In the genomic region with DNA sequence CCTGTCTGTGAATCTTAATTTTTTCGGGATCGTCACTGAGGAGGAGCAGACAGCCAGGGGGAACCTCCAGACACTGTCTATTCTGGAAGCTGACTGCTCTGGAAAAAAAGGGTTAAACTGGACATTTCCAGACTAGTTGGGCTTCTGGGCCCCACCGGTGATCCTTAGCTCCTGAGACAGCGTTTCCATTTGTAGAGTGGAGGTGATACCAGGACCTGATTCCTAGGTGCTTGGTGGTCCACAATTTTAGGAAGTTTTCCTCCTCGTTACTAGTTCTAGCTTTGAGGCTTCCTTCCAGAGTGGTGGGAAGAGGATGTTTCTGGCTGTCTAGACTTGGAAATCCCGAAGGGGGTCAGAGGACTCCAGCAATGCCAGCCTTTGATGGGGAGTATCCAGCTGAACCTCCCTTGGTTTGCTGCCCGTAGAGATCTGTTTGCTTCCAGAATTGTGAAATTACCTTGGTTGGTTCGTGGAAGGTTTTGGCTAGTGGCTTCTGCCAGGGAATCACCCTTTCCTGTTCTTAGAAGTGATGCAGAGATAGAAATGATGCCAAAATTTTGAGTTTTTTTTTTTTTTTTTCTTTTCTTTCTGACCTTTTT, we compare ENCODE assay signal across 9 mouse cellular contexts. TPM values are rescaled to one million over a fixed set of nuclear protein-coding genes. Genes with fewer than 3 reads are reported as not detected.
DNase-seq lines count a peak whose midpoint lies in the region; ATAC-seq and TF ChIP-seq lines count a peak whose summit lies in the region.
"Had no signal": no experiment of that assay in that cellular context is flagged by ENCODE, and none has a peak within 500 bp of the region (broad histone marks: within the 10 kb centered on the region; RNA-seq: fewer than 3 reads in every experiment).

No protein-coding gene starts in this region.

- TF ChIP-seq CTCF in G1E (IDR thresholded peaks at IDR 0.05; ENCODE audit: low read depth, low read length), result no peak

- H3K27me3 ChIP-seq in heart, embryonic 13.5 days (replicated peaks), result 0 out of 2 replicates have a peak, but pooled peaks cover 7% of the 10 kb centered on the region
- no peaks in the 10 kb centered on the region for H3K27me3 ChIP-seq in G1E (ENCODE audit: insufficient read depth, low read length)
- no peaks in the 10 kb centered on the region for H3K27me3 ChIP-seq in heart, embryonic 16.5 days (ENCODE audit: control insufficient read depth, insufficient read depth, low read length)
- no peaks in the 10 kb centered on the region for H3K27me3 ChIP-seq in midbrain, embryonic 10.5 days (ENCODE audit: low read depth, poor library complexity, severe bottlenecking)

- peaks cover 47% of the 10 kb centered on the region for H3K4me1 ChIP-seq in heart, embryonic 13.5 days
- peaks cover 61% of the 10 kb centered on the region for H3K4me1 ChIP-seq in G1E (ENCODE audit: insufficient read depth, low read depth, low read length)
- peaks cover 30% of the 10 kb centered on the region for H3K4me1 ChIP-seq in heart, embryonic 16.5 days (ENCODE audit: control insufficient read depth, insufficient read depth, low read length)
- H3K4me1 ChIP-seq in midbrain, embryonic 10.5 days, result peaks cover 34% of the 10 kb centered on the region

- H3K4me2 ChIP-seq in heart, embryonic 13.5 days, result peak overlapping the region; percentile 85
- peak overlapping the region; percentile 79 for H3K4me2 ChIP-seq in heart, embryonic 16.5 days (ENCODE audit: low read depth, low read length)

- DNase-seq in heart, adult 9 months (ENCODE audit: low spot score in 2 of 2), result no peak
- DNase-seq in G1E (ENCODE audit: low spot score), result no peak
- DNase-seq in midbrain, embryonic 10.5 days (ENCODE audit: low spot score), result no peak
- DNase-seq in right cerebral cortex, postnatal 10 days (ENCODE audit: low spot score in 2 of 2), result no peak

- peak overlapping the region; percentile 87 for H3K4me3 ChIP-seq in heart, embryonic 13.5 days
- peak overlapping the region; percentile 100 for H3K4me3 ChIP-seq in G1E (ENCODE audit: low read depth, low read length)
- H3K4me3 ChIP-seq in heart, embryonic 16.5 days (ENCODE audit: low read length), result peak overlapping the region; percentile 91
- H3K4me3 ChIP-seq in midbrain, embryonic 10.5 days, result peak overlapping the region; percentile 95

- H3K9ac ChIP-seq in heart, embryonic 13.5 days, result peak overlapping the region; percentile 98
- H3K9ac ChIP-seq in heart, embryonic 16.5 days (ENCODE audit: low read length), result peak overlapping the region; percentile 97

- no peak for ATAC-seq in heart, embryonic 13.5 days (ENCODE audit: extremely low read depth, insufficient number of reproducible peaks, low FRiP score, low TSS enrichment)
- ATAC-seq in G1E (ENCODE audit: extremely low read depth, insufficient number of reproducible peaks, low FRiP score, poor library complexity, severe bottlenecking), result no peak
- ATAC-seq in heart, embryonic 16.5 days (replicated peaks; ENCODE audit: extremely low read depth, insufficient read depth, low FRiP score), result no peak
- ATAC-seq in erythroid progenitor cell, adult 5-6 weeks (replicated peaks; ENCODE audit: low FRiP score, poor library complexity, severe bottlenecking), result no peak
- ATAC-seq in activated CD4-positive, CD25-positive, alpha-beta regulatory T cell, adult 4 months, result no peak

- peak overlapping the region; percentile 85 for H3K27ac ChIP-seq in heart, embryonic 13.5 days (replicated peaks)
- H3K27ac ChIP-seq in heart, embryonic 16.5 days (ENCODE audit: low read length), result peak overlapping the region; percentile 87
- peak overlapping the region; percentile 96 for H3K27ac ChIP-seq in midbrain, embryonic 10.5 days (replicated peaks)

- H3K36me3 ChIP-seq in heart, embryonic 13.5 days, result peaks cover 3% of the 10 kb centered on the region; the same call in 1 of the 2 replicates
- peaks cover 37% of the 10 kb centered on the region for H3K36me3 ChIP-seq in G1E (replicated peaks)
- no peaks in the 10 kb centered on the region for H3K36me3 ChIP-seq in heart, embryonic 16.5 days (ENCODE audit: control insufficient read depth, insufficient read depth)
- H3K36me3 ChIP-seq in midbrain, embryonic 10.5 days, result no peaks in the 10 kb centered on the region

- WGBS in heart, embryonic 13.5 days, result 9% methylated on average over 8 of the region's 8 CpGs
- 8% methylated on average over 8 of the region's 8 CpGs for WGBS in heart, embryonic 16.5 days
- WGBS in midbrain, embryonic 10.5 days, result 18% methylated on average over 8 of the region's 8 CpGs

- no peaks in the 10 kb centered on the region for H3K9me3 ChIP-seq in heart, embryonic 13.5 days
- H3K9me3 ChIP-seq in G1E (replicated peaks), result no peaks in the 10 kb centered on the region
- H3K9me3 ChIP-seq in heart, embryonic 16.5 days (replicated peaks; ENCODE audit: control insufficient read depth, low read length), result no peaks in the 10 kb centered on the region
- no peaks in the 10 kb centered on the region for H3K9me3 ChIP-seq in midbrain, embryonic 10.5 days (replicated peaks)

RNA-seq across cellular contexts. Expression of gene Zfp598, which starts 0.9 kb away (rescaled TPM):
- 15.1 and 15.8 TPM in 2 replicates for polyA plus RNA-seq in heart, embryonic 13.5 days (2015; fragmentation: Nextera tagmentation; extraction: Ambion mirVana)
- total RNA-seq in G1E (2014; fragmentation: Nextera tagmentation) (55.9 and 59.1 TPM in 2 replicates), G1E (2017) (11.2 and 12.0 TPM in 2 replicates)
- 86.4 and 99.2 TPM in 2 replicates for polyA plus RNA-seq in G1E (2012)
- 11.9 and 17.0 TPM in 2 replicates for polyA plus RNA-seq in heart, embryonic 16.5 days (2015; fragmentation: Nextera tagmentation; extraction: Ambion mirVana)
- polyA plus RNA-seq in midbrain, embryonic 10.5 days (2016; fragmentation: Nextera tagmentation; extraction: Ambion mirVana), result 21.7 and 24.3 TPM in 2 replicates
- 13.4 and 18.4 TPM in 2 replicates for total RNA-seq in erythroid progenitor cell, adult 5-6 weeks (2015; ENCODE audit: low replicate concordance)
- 9.2 and 12.0 TPM in 2 replicates for total RNA-seq in erythroid progenitor cell, adult 5-6 weeks (2017; ENCODE audit: low replicate concordance)
- 1 to 10 TPM; 4.5 to 4.6 TPM for polyA plus RNA-seq in activated CD4-positive, CD25-positive, alpha-beta regulatory T cell, adult 4 months (2017; shearing (Covaris generic))

RNA-seq across cellular contexts. Expression of gene Npw, which starts 12.1 kb away (rescaled TPM):
- polyA plus RNA-seq in heart, embryonic 13.5 days (2015; fragmentation: Nextera tagmentation; extraction: Ambion mirVana), result not detected in 2 replicates
- total RNA-seq in G1E (2014; fragmentation: Nextera tagmentation), result not detected in 2 replicates
- not detected in 2 replicates for total RNA-seq in G1E (2017)
- polyA plus RNA-seq in G1E (2012), result not detected in 2 replicates
- 0.62 TPM in 1 of 2 replicates, not detected in the other for polyA plus RNA-seq in heart, embryonic 16.5 days (2015; fragmentation: Nextera tagmentation; extraction: Ambion mirVana)
- polyA plus RNA-seq in midbrain, embryonic 10.5 days (2016; fragmentation: Nextera tagmentation; extraction: Ambion mirVana), result not detected in 2 replicates
- not detected in 2 replicates for total RNA-seq in erythroid progenitor cell, adult 5-6 weeks (2015; ENCODE audit: low replicate concordance)
- total RNA-seq in erythroid progenitor cell, adult 5-6 weeks (2017; ENCODE audit: low replicate concordance), result not detected in 2 replicates
- polyA plus RNA-seq in activated CD4-positive, CD25-positive, alpha-beta regulatory T cell, adult 4 months (2017; shearing (Covaris generic)), result under 1 TPM in 1 of 2 experiments, not detected in 1; 0.66 TPM
- total RNA-seq: hematopoietic stem cell, adult 5-6 weeks had no signal

RNA-seq across cellular contexts. Expression of gene Syngr3, which starts 19.4 kb away (rescaled TPM):
- polyA plus RNA-seq in heart, embryonic 13.5 days (2015; fragmentation: Nextera tagmentation; extraction: Ambion mirVana), result 0.59 and 0.83 TPM in 2 replicates
- not detected in 2 replicates for total RNA-seq in G1E (2014; fragmentation: Nextera tagmentation)
- total RNA-seq in G1E (2017), result 0.17 TPM in 1 of 2 replicates, not detected in the other
- 0.08 and 0.12 TPM in 2 replicates for polyA plus RNA-seq in G1E (2012)
- polyA plus RNA-seq in heart, embryonic 16.5 days (2015; fragmentation: Nextera tagmentation; extraction: Ambion mirVana), result 0.60 and 0.67 TPM in 2 replicates
- 10.3 and 16.1 TPM in 2 replicates for polyA plus RNA-seq in midbrain, embryonic 10.5 days (2016; fragmentation: Nextera tagmentation; extraction: Ambion mirVana)
- total RNA-seq in erythroid progenitor cell, adult 5-6 weeks (2015; ENCODE audit: low replicate concordance), result not detected in 2 replicates
- not detected in 2 replicates for total RNA-seq in erythroid progenitor cell, adult 5-6 weeks (2017; ENCODE audit: low replicate concordance)
- 1 to 10 TPM in 1 of 2 experiments, under 1 TPM in 1; 0.43 to 1.2 TPM for polyA plus RNA-seq in activated CD4-positive, CD25-positive, alpha-beta regulatory T cell, adult 4 months (2017; shearing (Covaris generic))

RNA-seq across cellular contexts. Expression of gene Slc9a3r2, which starts 20.2 kb away (rescaled TPM):
- polyA plus RNA-seq in heart, embryonic 13.5 days (2015; fragmentation: Nextera tagmentation; extraction: Ambion mirVana), result 46.8 and 51.1 TPM in 2 replicates
- not detected in 2 replicates for total RNA-seq in G1E (2014; fragmentation: Nextera tagmentation)
- 0.16 TPM in 1 of 2 replicates, not detected in the other for total RNA-seq in G1E (2017)
- 0.03 and 0.07 TPM in 2 replicates for polyA plus RNA-seq in G1E (2012)
- polyA plus RNA-seq in heart, embryonic 16.5 days (2015; fragmentation: Nextera tagmentation; extraction: Ambion mirVana), result 50.8 and 63.9 TPM in 2 replicates
- 30.2 and 33.2 TPM in 2 replicates for polyA plus RNA-seq in midbrain, embryonic 10.5 days (2016; fragmentation: Nextera tagmentation; extraction: Ambion mirVana)
- total RNA-seq in erythroid progenitor cell, adult 5-6 weeks (2015; ENCODE audit: low replicate concordance), result 0.84 TPM in 1 of 2 replicates, not detected in the other
- not detected in 2 replicates for total RNA-seq in erythroid progenitor cell, adult 5-6 weeks (2017; ENCODE audit: low replicate concordance)
- not detected for polyA plus RNA-seq in activated CD4-positive, CD25-positive, alpha-beta regulatory T cell, adult 4 months (2017; shearing (Covaris generic))

RNA-seq across cellular contexts. Expression of gene Gfer, which starts 25.6 kb away (rescaled TPM):
- polyA plus RNA-seq in heart, embryonic 13.5 days (2015; fragmentation: Nextera tagmentation; extraction: Ambion mirVana), result 31.4 and 31.9 TPM in 2 replicates
- total RNA-seq in G1E (2014; fragmentation: Nextera tagmentation) (10.5 and 15.7 TPM in 2 replicates), G1E (2017) (34.1 and 46.4 TPM in 2 replicates)
- polyA plus RNA-seq in G1E (2012), result 149 and 184 TPM in 2 replicates
- 27.6 and 29.7 TPM in 2 replicates for polyA plus RNA-seq in heart, embryonic 16.5 days (2015; fragmentation: Nextera tagmentation; extraction: Ambion mirVana)
- polyA plus RNA-seq in midbrain, embryonic 10.5 days (2016; fragmentation: Nextera tagmentation; extraction: Ambion mirVana), result 52.3 and 58.5 TPM in 2 replicates
- 9.6 and 15.9 TPM in 2 replicates for total RNA-seq in erythroid progenitor cell, adult 5-6 weeks (2015; ENCODE audit: low replicate concordance)
- total RNA-seq in erythroid progenitor cell, adult 5-6 weeks (2017; ENCODE audit: low replicate concordance), result 14.0 and 15.7 TPM in 2 replicates
- 10 to 100 TPM; 13.1 to 15.5 TPM for polyA plus RNA-seq in activated CD4-positive, CD25-positive, alpha-beta regulatory T cell, adult 4 months (2017; shearing (Covaris generic))
